Comparison of ENCODE assay signal across 9 mouse cellular contexts in genomic region chr12:27342691-27343605, GRCm38 (mm10). TPM values are rescaled to one million over a fixed set of nuclear protein-coding genes. Genes with fewer than 3 reads are reported as not detected.
DNase-seq lines count a peak whose midpoint lies in the region; ATAC-seq and TF ChIP-seq lines count a peak whose summit lies in the region.
"Had no signal": no experiment of that assay in that cellular context is flagged by ENCODE, and none has a peak within 500 bp of the region (broad histone marks: within the 10 kb centered on the region; RNA-seq: fewer than 3 reads in every experiment).

No protein-coding gene starts in this region.

- H3K4me1 ChIP-seq in E14TG2a.4 (replicated peaks; ENCODE audit: low read depth, low read length) = peaks cover 27% of the 10 kb centered on the region
- peaks cover 26% of the 10 kb centered on the region for H3K4me1 ChIP-seq in hindbrain, embryonic 10.5 days (replicated peaks)
- H3K4me1 ChIP-seq in liver, postnatal 0 days (ENCODE audit: insufficient read depth) = peaks cover 11% of the 10 kb centered on the region; the same call in 1 of the 2 replicates

- H3K9ac ChIP-seq in liver, postnatal 0 days (replicated peaks) = no peak overlapping the region

- H3K4me2 ChIP-seq in liver, postnatal 0 days (ENCODE audit: low read depth, low read length) = peak overlapping the region; percentile 62

- H3K9me3 ChIP-seq in E14TG2a.4 (ENCODE audit: low read length) = no peaks in the 10 kb centered on the region
- no peaks in the 10 kb centered on the region for H3K9me3 ChIP-seq in hindbrain, embryonic 10.5 days
- H3K9me3 ChIP-seq in liver, postnatal 0 days (ENCODE audit: low read length) = no peaks in the 10 kb centered on the region

- H3K36me3 ChIP-seq in E14TG2a.4 (ENCODE audit: insufficient read depth, low read length) = no peaks in the 10 kb centered on the region
- peaks cover 22% of the 10 kb centered on the region for H3K36me3 ChIP-seq in hindbrain, embryonic 10.5 days
- no peaks in the 10 kb centered on the region for H3K36me3 ChIP-seq in liver, postnatal 0 days (replicated peaks; ENCODE audit: insufficient read depth, low read length)
- H3K36me3 ChIP-seq: G1E had no signal

- H3K4me3 ChIP-seq in E14TG2a.4 (replicated peaks; ENCODE audit: low read length) = peak overlapping the region; percentile 86
- H3K4me3 ChIP-seq in hindbrain, embryonic 10.5 days = peak overlapping the region; percentile 100
- H3K4me3 ChIP-seq in liver, postnatal 0 days (ENCODE audit: low read depth, low read length) = peak overlapping the region; percentile 44

- WGBS in hindbrain, embryonic 10.5 days = under 1% methylated on average over 83 of the region's 83 CpGs
- 4% methylated on average over 80 of the region's 83 CpGs for WGBS in liver, postnatal 0 days (ENCODE audit: insufficient replicate concordance)

- peak; percentile 21 for DNase-seq in cerebellum, adult 8-10 months
- DNase-seq in forelimb bud, embryonic 11.5 days (ENCODE audit: low read depth, low spot score) = peak; percentile 97
- DNase-seq in hindbrain, embryonic 10.5 days (ENCODE audit: low spot score) = peak; percentile 98
- peak; percentile 90 for DNase-seq in layer of hippocampus, adult 9-10 months (ENCODE audit: low spot score)
- peak; percentile 57 for DNase-seq in liver, postnatal 0 days
- peak; percentile 35 for DNase-seq in ovary, adult 18-20 months (ENCODE audit: low spot score)
- DNase-seq in B cell, adult 2 months = no peak

- no peak for TF ChIP-seq EP300 in liver, postnatal 0 days (IDR thresholded peaks at IDR 0.05; ENCODE audit: low read depth)

- H3K27ac ChIP-seq in hindbrain, embryonic 10.5 days = peak overlapping the region; percentile 99
- H3K27ac ChIP-seq in liver, postnatal 0 days (ENCODE audit: low read depth) = no peak overlapping the region

- peak; percentile 54 for ATAC-seq in liver, postnatal 0 days

- no peak for TF ChIP-seq CTCF in E14TG2a.4 (conservative IDR thresholded peaks at IDR 0.05; ENCODE audit: low read length)
- TF ChIP-seq CTCF in liver, postnatal 0 days (IDR thresholded peaks at IDR 0.05; ENCODE audit: low read depth) = peak; percentile 33; the same call in 1 of the 2 replicates

- H3K27me3 ChIP-seq in E14TG2a.4 (ENCODE audit: insufficient read depth, low read length) = peaks cover 47% of the 10 kb centered on the region
- H3K27me3 ChIP-seq in hindbrain, embryonic 10.5 days (ENCODE audit: insufficient read depth, poor library complexity, severe bottlenecking) = no peaks in the 10 kb centered on the region
- H3K27me3 ChIP-seq in liver, postnatal 0 days (ENCODE audit: insufficient read depth, low read length) = peaks cover 62% of the 10 kb centered on the region

RNA-seq across cellular contexts. Expression of gene Sox11, which starts 0.6 kb away (rescaled TPM):
- 295 and 388 TPM in 2 replicates for polyA plus RNA-seq in hindbrain, embryonic 10.5 days (2016; fragmentation: Nextera tagmentation; extraction: Ambion mirVana)
- polyA plus RNA-seq in liver, postnatal 0 days (2015; fragmentation: Nextera tagmentation; extraction: Ambion mirVana) = 0.48 and 0.54 TPM in 2 replicates
- polyA plus RNA-seq: G1E had no signal

Comparison
In these comparisons a context has a peak if more than half of its experiments do, and no peak if none do; other contexts are left out.
1. H3K4me3 ChIP-seq: peak in every context shown above with its lines; median percentile 100 in hindbrain, embryonic 10.5 days; 86 in E14TG2a.4; 44 in liver, postnatal 0 days.
2. DNase-seq: peak in cerebellum, adult 8-10 months (single experiment), forelimb bud, embryonic 11.5 days (single experiment), hindbrain, embryonic 10.5 days (single experiment), layer of hippocampus, adult 9-10 months (single experiment), liver, postnatal 0 days (single experiment) and ovary, adult 18-20 months (single experiment); none in B cell, adult 2 months (0 of 2).
3. RNA of gene Sox11, which starts 0.6 kb away (polyA plus RNA-seq): 295 to 388 TPM in hindbrain, embryonic 10.5 days; 0.48 to 0.54 TPM in liver, postnatal 0 days; every median in the first group is over 100 times any median in the second.